Mouse (Mus musculus): ENCODE measurements at regions not wholly inside any gene's neighbourhood (a gene's known extent, or its start where the extent isn't known, plus 50 kb on each side); places are given as distances from the start of the nearest gene placed in this dataset.

GRCm38 (mm10) chr3:21955681-21956080, 120.8 kb upstream of the Tbl1xr1 start:
- TF ChIP-seq CTCF (IDR thresholded peaks at IDR 0.05; ENCODE audit: low read depth) (no peak), EP300 (optimal IDR thresholded peaks at IDR 0.05) (no peak)
